Mouse (Mus musculus): ENCODE measurements around the gene Med4. TPM values are rescaled to one million over a fixed set of nuclear protein-coding genes. Genes with fewer than 3 reads are reported as not detected.
A peak's percentile ranks its signal among the peaks of the same experiment; 100 is the strongest.
"Not testable (repeated sequence)": the region's sequence is repeated elsewhere in the genome, so short reads cannot be mapped to it uniquely, and the experiment has no call there.

The Med4 gene
- polyA plus RNA-seq, 1 experiment from 2014 or later: 112 TPM

DNA sequence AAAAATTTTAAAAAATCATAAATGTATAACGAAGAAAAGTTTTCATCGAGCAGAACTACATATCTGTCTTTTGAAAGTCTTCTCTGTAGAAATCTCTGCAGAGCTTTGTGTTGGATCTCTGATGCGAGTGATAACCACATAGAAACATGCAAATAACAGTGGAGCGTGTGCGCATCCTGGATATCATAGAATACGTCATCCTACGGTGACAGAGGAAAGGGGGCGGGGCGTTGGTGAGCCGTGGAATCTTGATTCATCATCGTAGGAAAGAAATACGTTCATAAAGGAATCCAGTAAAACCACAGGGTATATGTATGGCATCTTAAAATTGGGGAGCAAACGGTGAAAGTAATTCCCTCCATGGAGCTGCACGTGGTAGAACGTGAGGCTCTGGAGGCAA lies 2.6 kb upstream of the Med4 start:
- Histone ChIP-seq H3K4me1 (replicated peaks; ENCODE audit: control insufficient read depth, insufficient read depth, low read length) (peaks cover 8% of the 10 kb centered on the region; the same call in 1 of the 2 replicates), H3K27me3 (ENCODE audit: control insufficient read depth, insufficient read depth, low read length) (no peaks in the 10 kb centered on the region), H3K36me3 (ENCODE audit: control insufficient read depth, insufficient read depth, low read length) (no peaks in the 10 kb centered on the region), H3K27ac (ENCODE audit: low read depth, low read length) (no peak overlapping the region), H3K4me2 (ENCODE audit: low read depth, low read length, severe bottlenecking) (no peak overlapping the region), H3K4me3 (ENCODE audit: low read depth, low read length) (no peak overlapping the region), H3K9ac (ENCODE audit: low read length) (no peak overlapping the region), H3K9me3 (ENCODE audit: control insufficient read depth, low read length) (no peaks in the 10 kb centered on the region)
- 91% methylated on average over 15 of the region's 15 CpGs for WGBS
- DNase-seq (ENCODE audit: low spot score) (no peak), ATAC-seq (replicated peaks; ENCODE audit: low FRiP score) (no peak)

DNA sequence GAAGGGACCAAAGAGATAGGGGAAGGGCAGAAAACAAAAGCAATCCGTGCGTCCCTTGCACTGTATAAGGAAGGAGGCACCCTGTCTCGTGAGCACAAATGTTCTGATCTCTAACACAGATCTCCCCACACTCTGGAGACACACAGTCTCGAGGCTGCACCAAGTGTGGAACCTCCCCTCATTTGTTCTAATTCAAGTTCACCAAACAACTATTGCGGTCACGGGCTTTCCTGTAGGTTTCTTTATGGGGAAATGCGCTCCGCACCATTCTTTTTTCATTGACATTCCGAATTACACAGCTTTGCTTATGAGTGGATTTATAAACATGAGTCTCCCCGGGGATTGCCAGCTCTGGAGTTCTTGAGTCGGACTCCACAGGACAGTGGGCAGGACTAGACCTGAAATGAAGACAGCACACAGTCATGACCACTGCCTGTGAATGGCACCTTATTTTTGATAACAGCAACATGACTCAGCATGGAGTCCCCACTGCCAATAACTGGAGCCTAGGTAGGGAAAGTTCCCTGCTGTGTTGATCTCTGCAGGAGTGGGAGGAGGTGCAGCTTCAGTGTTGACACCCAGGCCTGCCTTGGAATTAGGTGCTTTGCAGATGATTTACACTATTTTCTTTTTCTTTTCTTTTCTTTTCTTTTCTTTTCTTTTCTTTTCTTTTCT lies 2.0 kb upstream of the Med4 start:
- ATAC-seq (replicated peaks; ENCODE audit: low FRiP score) (no peak), DNase-seq (ENCODE audit: low spot score) (no peak)
- Histone ChIP-seq H3K9ac (ENCODE audit: low read length) (no peak overlapping the region), H3K27me3 (ENCODE audit: control insufficient read depth, insufficient read depth, low read length) (no peaks in the 10 kb centered on the region), H3K4me3 (ENCODE audit: low read depth, low read length) (no peak overlapping the region), H3K9me3 (ENCODE audit: control insufficient read depth, low read length) (no peaks in the 10 kb centered on the region), H3K4me1 (replicated peaks; ENCODE audit: control insufficient read depth, insufficient read depth, low read length) (peaks cover 8% of the 10 kb centered on the region; the same call in 1 of the 2 replicates), H3K36me3 (ENCODE audit: control insufficient read depth, insufficient read depth, low read length) (no peaks in the 10 kb centered on the region), H3K4me2 (ENCODE audit: low read depth, low read length, severe bottlenecking) (no peak overlapping the region), H3K27ac (ENCODE audit: low read depth, low read length) (no peak overlapping the region)
- WGBS: 79% methylated on average over 11 of the region's 11 CpGs

DNA sequence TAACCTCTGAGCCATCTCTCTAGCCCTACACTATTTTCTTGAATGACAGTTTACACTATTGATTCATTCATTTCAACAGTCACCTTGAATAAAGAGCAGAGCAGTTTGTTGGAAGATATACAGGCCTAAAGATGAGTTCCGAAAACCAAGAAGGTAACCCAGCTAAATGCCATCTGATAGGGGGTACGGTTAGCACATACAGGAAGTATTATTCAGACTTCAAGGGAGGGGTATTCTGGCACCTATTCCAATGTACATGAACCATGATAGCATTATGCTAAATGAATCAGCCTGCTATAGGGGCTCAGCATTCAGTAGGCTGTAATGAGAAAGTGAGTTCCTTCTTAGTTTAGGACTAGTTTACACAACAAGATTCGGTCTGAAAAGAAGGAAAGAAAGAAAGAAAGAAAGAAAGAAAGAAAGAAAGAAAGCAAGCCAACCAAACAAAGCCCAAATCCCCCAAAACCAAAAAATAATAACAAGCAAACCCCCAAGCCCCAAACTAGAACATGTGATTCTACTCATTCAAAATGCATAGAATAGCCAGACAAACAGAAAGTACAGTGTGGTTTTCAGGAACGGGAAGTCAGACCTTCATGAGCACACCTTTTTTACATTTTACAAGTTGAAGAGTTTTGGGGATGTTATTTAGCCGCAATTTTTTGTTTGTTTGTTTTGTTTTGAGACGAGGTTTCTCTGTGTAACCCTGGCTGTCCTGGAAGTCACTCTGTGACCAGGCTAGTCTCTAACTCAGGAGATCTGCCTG lies 1.0 kb upstream of the Med4 start:
- Histone ChIP-seq H3K27ac (ENCODE audit: low read depth, low read length) (no peak overlapping the region), H3K4me2 (ENCODE audit: low read depth, low read length, severe bottlenecking) (no peak overlapping the region), H3K4me3 (ENCODE audit: low read depth, low read length) (no peak overlapping the region), H3K27me3 (ENCODE audit: control insufficient read depth, insufficient read depth, low read length) (no peaks in the 10 kb centered on the region), H3K9me3 (ENCODE audit: control insufficient read depth, low read length) (no peaks in the 10 kb centered on the region), H3K4me1 (replicated peaks; ENCODE audit: control insufficient read depth, insufficient read depth, low read length) (peaks cover 4% of the 10 kb centered on the region; the same call in 1 of the 2 replicates), H3K9ac (ENCODE audit: low read length) (no peak overlapping the region), H3K36me3 (ENCODE audit: control insufficient read depth, insufficient read depth, low read length) (no peaks in the 10 kb centered on the region)
- ATAC-seq (replicated peaks; ENCODE audit: low FRiP score) (no peak), DNase-seq (ENCODE audit: low spot score) (no peak)
- 92% methylated on average over 6 of the region's 6 CpGs for WGBS

DNA sequence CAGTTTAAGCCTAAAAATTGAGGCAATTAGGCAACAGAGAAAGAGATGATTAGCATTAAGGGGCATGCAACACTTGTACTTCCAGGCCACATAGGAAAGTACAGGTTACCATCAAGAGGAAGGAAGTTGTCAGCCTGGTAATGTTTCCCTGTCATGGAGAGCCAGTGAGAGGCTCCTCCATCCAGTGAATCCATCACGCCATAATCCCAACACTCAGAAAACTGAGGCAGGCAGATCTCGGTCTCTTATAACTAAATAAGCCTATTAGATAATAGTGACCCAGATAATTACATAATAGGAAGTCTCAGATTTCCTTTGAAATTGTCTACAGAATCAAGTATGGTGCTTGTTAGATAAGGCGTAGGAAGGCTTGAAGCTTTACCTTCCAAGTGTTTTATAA lies 14.3 kb downstream of the Med4 start:
- Histone ChIP-seq H3K9ac (ENCODE audit: low read length) (no peak overlapping the region; the same call in 1 of the 2 replicates), H3K9me3 (ENCODE audit: control insufficient read depth, low read length) (no peaks in the 10 kb centered on the region), H3K27me3 (ENCODE audit: control insufficient read depth, insufficient read depth, low read length) (no peaks in the 10 kb centered on the region), H3K36me3 (ENCODE audit: control insufficient read depth, insufficient read depth, low read length) (no peaks in the 10 kb centered on the region), H3K27ac (ENCODE audit: low read depth, low read length) (no peak overlapping the region), H3K4me3 (ENCODE audit: low read depth, low read length) (no peak overlapping the region), H3K4me1 (replicated peaks; ENCODE audit: control insufficient read depth, insufficient read depth, low read length) (no peaks in the 10 kb centered on the region), H3K4me2 (ENCODE audit: low read depth, low read length, severe bottlenecking) (no peak overlapping the region; the same call in 1 of the 2 replicates)
- WGBS: 80% methylated on average over 3 of the region's 3 CpGs
- no peak for DNase-seq (ENCODE audit: low spot score)
- no peak for ATAC-seq (replicated peaks; ENCODE audit: low FRiP score)

DNA sequence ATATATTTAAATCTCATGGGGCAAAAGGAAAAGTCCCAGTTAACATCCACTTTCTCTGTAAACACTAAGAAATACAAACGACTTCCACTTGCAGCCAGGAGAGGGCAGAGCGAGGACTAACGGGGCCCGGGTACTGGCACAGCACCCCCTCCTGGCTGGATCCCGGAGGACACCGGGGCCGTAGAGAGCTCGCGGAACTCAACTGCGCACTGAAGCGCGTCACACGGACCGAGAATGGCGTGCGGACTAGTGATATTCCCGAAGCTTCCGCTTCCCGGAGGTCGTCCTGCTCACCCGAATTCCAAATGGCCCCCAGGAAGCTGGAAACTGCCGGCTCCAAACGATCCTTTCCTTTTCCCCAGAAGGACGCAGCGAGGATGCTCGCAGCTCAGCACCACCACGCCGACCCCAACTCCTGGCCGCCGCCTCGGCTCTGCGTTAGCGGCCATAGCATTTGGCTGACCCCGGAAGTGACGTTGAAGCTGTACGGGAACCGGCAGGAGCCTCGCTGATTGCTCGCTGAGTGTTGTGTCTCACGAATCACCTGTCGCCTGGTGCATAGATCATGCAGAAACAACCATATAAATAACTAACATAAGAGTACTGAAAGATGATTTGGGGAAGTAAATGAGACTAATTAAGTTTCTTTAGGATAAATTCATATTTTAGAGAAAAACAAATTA lies 15.1 kb downstream of the Med4 start, which contains the start of gene Sucla2:
Gene Sucla2 (plus strand): TSS at position 554 of the 683 bp plus-strand sequence.
- no peaks in the 10 kb centered on the region for H3K36me3 ChIP-seq (ENCODE audit: control insufficient read depth, insufficient read depth, low read length)
- peak within 1 kb of the TSS; percentile 74; the same call in 1 of the 2 replicates for H3K27ac ChIP-seq (ENCODE audit: low read depth, low read length)
- peak within 1 kb of the TSS; percentile 36; the same call in 1 of the 2 replicates for H3K4me2 ChIP-seq (ENCODE audit: low read depth, low read length, severe bottlenecking)
- no peaks in the 10 kb centered on the region for H3K4me1 ChIP-seq (replicated peaks; ENCODE audit: control insufficient read depth, insufficient read depth, low read length)
- H3K9ac ChIP-seq (ENCODE audit: low read length): peak within 1 kb of the TSS; percentile 59
- peak; percentile 99 for ATAC-seq (replicated peaks; ENCODE audit: low FRiP score)
- 0% methylated on average over 38 of the region's 41 CpGs for WGBS
- DNase-seq (ENCODE audit: low spot score): peak; percentile 96
- no peaks in the 10 kb centered on the region for H3K9me3 ChIP-seq (ENCODE audit: control insufficient read depth, low read length)
- no peaks in the 10 kb centered on the region for H3K27me3 ChIP-seq (ENCODE audit: control insufficient read depth, insufficient read depth, low read length)
- H3K4me3 ChIP-seq (ENCODE audit: low read depth, low read length): peak within 1 kb of the TSS; percentile 44

DNA sequence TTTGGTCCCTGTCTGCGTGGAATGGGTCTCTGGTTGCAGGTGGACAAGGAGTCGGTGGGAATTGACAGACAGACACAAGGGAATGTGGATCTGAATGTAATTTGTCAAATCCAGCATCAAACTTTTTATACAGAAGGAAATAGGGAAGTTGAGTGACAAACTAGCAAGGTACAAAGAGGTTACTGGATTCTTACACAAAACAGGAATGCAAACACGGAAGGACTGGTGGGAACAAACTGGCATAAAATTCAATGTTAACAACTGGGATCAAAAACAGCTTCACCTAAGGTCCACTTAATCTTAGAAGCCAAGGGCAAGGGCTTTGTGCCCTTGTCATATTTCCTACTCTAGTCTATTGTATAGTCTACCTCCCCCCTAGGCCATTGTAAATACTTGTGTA lies 18.8 kb downstream of the Med4 start:
- 84% methylated on average over 3 of the region's 3 CpGs for WGBS
- not testable (repeated sequence) for DNase-seq (ENCODE audit: low spot score); H3K27ac ChIP-seq (ENCODE audit: low read depth, low read length); ATAC-seq (replicated peaks; ENCODE audit: low FRiP score); H3K36me3 ChIP-seq (ENCODE audit: control insufficient read depth, insufficient read depth, low read length); H3K9me3 ChIP-seq (ENCODE audit: control insufficient read depth, low read length); H3K4me1 ChIP-seq (replicated peaks; ENCODE audit: control insufficient read depth, insufficient read depth, low read length); H3K4me3 ChIP-seq (ENCODE audit: low read depth, low read length); H3K9ac ChIP-seq (ENCODE audit: low read length); H3K27me3 ChIP-seq (ENCODE audit: control insufficient read depth, insufficient read depth, low read length); H3K4me2 ChIP-seq (ENCODE audit: low read depth, low read length, severe bottlenecking)

DNA sequence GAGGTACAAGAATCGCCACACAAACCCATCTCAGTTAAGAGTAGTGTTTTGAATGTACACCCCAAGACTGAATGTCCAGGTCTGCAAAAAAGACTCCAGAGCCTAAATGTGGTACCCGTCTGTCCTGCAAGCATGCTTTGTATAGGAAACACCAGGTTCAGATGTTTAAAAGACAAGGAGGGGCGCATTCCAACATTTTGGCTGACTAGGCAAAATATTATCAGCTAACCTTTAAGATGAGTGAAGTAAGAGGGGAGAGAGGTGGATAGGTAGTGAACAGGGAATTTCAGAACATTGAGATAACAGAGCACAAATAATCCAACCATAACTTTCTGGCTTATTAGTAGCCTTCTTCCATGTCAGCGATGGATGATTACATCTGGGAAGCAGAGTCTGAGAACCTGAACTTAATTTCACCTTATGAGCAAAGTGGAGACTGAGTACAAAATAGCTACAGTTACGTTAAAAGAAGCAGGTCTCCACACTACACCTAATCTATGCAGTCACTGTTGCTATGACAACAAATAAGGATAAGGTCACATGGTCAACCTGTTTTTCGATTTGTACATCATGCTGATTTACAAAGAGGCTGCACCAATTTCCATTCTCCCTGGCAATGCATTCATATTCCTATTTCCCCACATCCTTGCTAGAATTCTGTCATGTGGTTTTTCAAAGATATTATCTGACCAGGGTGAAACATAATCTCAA lies 24.1 kb downstream of the Med4 start:
- Histone ChIP-seq H3K9me3 (ENCODE audit: control insufficient read depth, low read length) (no peaks in the 10 kb centered on the region), H3K4me2 (ENCODE audit: low read depth, low read length, severe bottlenecking) (no peak overlapping the region), H3K4me1 (replicated peaks; ENCODE audit: control insufficient read depth, insufficient read depth, low read length) (no peaks in the 10 kb centered on the region), H3K9ac (ENCODE audit: low read length) (no peak overlapping the region), H3K4me3 (ENCODE audit: low read depth, low read length) (no peak overlapping the region), H3K27ac (ENCODE audit: low read depth, low read length) (no peak overlapping the region), H3K36me3 (ENCODE audit: control insufficient read depth, insufficient read depth, low read length) (no peaks in the 10 kb centered on the region), H3K27me3 (ENCODE audit: control insufficient read depth, insufficient read depth, low read length) (no peaks in the 10 kb centered on the region)
- ATAC-seq (replicated peaks; ENCODE audit: low FRiP score): no peak
- no peak for DNase-seq (ENCODE audit: low spot score)
- 80% methylated on average over 6 of the region's 6 CpGs for WGBS

DNA sequence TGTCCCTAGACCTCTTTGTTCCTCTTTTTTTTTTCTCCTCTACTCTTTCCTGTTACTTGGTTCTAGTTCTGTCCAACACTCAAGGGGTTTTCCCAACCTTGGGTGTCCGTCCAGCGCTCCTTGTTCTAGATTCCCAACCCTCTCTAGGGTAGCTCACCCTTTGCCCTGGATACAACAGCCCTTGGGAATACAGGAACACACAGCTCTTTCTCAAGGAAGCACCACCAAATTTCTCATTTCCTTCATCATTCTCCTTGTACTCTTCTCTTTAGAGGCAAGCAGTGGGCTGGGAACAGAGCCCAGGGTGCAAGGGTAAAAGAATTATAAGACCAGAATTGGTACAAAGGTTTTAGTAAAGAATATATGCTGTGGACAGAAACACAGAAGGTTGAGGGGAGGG lies 25.8 kb downstream of the Med4 start:
- Histone ChIP-seq H3K4me1 (replicated peaks; ENCODE audit: control insufficient read depth, insufficient read depth, low read length) (no peaks in the 10 kb centered on the region), H3K27ac (ENCODE audit: low read depth, low read length) (no peak overlapping the region), H3K4me3 (ENCODE audit: low read depth, low read length) (no peak overlapping the region), H3K9ac (ENCODE audit: low read length) (no peak overlapping the region), H3K27me3 (ENCODE audit: control insufficient read depth, insufficient read depth, low read length) (no peaks in the 10 kb centered on the region), H3K9me3 (ENCODE audit: control insufficient read depth, low read length) (no peaks in the 10 kb centered on the region), H3K36me3 (ENCODE audit: control insufficient read depth, insufficient read depth, low read length) (no peaks in the 10 kb centered on the region), H3K4me2 (ENCODE audit: low read depth, low read length, severe bottlenecking) (no peak overlapping the region)
- 92% methylated on average over 2 of the region's 2 CpGs for WGBS
- no peak for DNase-seq (ENCODE audit: low spot score)
- no peak for ATAC-seq (replicated peaks; ENCODE audit: low FRiP score)
